Mouse (Mus musculus) heart, adult 11 months (tissue): Measurements from ENCODE around the gene Kynu.

ENCODE experiments used
- DNase-seq: peaks from one replicate; pipeline ENCODE4 v3.0.0; 2022

The Kynu gene

GRCm38 (mm10) chr2:43669588-43669987 is 114.5 kb downstream of the Kynu start:
- peak; percentile 39 for DNase-seq

- peak; percentile 88 for DNase-seq
Observed at GRCm38 (mm10) chr2:43673619-43674018, 118.5 kb downstream of the Kynu start.

- DNase-seq = no peak
Observed at GRCm38 (mm10) chr2:43674098-43674497, 119.0 kb downstream of the Kynu start.

- DNase-seq = no peak
Observed at GRCm38 (mm10) chr2:43675277-43675676, 120.1 kb downstream of the Kynu start.

DNA sequence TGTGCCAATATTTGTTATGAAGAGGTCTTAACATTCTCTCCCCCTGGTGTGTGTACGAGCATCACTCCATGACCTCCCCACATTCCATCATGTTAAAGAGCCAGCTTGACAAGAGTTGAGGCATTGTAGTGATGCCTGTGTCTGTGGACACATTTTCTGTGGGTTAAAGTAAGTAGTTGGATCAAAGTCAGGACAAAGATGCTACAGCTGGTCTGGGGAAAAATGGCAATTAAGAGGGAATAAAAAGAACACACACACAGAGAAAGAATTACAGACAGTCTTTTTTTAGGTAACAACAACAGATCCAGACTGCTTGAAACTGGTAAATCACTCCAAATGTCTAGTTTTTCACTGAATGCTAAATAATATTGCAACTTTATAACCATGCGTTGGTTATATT is 135.3 kb downstream of the Kynu start:
- no peak for DNase-seq

DNA sequence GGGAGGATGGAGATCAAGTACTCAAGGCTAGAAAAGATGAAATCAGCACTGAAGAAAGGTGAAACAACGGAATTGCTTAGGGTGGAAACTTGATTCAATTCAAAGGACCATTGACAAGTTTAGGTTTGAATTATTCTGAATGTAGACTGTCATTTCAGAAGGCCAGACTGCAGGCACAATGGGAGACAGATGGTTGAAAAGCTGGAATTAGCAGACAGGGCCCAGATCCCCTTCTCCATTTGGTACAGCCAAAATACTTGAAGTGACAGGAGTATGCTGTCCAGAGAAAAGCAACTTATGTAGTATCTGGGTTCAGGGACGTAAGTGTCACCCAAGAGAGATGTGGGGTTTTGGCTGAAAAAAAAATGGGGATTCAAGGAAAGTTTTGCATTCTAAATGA is 136.2 kb downstream of the Kynu start:
- no peak for DNase-seq

- DNase-seq = no peak
Observed at GRCm38 (mm10) chr2:43695635-43696034, 140.5 kb downstream of the Kynu start.

DNA sequence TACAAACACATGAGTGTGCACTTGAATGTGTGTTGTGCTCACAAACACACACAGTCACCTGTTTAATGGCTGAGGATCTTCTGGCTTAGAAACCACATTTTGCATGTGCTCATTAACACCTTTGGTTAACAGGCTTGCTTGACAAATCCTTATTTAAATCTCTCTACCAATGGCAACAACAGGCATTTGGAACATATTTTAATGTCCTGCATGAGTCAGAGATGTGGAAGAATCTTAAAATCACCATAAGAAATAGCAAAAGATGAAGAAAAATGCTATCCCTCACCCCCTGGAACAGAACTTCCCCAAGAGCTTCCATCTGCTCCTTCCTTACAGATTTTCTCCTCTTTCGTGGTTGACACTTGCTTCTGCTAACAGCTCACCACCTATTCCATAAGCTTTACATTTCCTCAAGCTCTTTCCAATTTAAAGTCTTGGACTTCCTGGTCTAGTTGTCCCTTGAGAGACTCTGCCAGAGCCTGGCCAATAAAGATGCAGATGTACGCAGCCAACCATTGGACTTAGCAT is 157.5 kb downstream of the Kynu start:
- peak; percentile 79 for DNase-seq

- DNase-seq = peak; percentile 87
Observed at GRCm38 (mm10) chr2:43722446-43723103, 167.4 kb downstream of the Kynu start.

DNA sequence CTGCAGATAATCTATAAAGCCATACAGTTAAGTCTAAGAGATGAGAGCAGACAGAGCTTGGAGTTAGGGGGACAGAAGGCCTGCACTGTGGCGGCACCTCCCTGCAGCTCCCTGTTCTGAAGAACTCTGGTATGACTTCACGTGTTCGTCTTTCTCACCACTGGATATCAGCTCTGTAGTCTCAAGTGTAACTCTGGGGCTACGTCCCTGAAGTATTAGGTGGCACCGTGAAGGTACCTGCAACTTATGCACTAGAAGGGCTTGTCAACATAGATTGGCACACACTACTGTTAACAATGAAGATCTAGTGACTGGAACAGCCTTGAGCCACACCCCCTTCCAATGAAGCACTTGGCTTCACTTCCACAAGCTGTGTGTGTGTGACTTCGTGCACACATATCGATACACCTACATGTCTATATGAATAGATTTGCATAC is 168.0 kb downstream of the Kynu start:
- peak; percentile 84 for DNase-seq

GRCm38 (mm10) chr2:43727181-43727580 is 172.1 kb downstream of the Kynu start:
- DNase-seq = peak; percentile 9

DNA sequence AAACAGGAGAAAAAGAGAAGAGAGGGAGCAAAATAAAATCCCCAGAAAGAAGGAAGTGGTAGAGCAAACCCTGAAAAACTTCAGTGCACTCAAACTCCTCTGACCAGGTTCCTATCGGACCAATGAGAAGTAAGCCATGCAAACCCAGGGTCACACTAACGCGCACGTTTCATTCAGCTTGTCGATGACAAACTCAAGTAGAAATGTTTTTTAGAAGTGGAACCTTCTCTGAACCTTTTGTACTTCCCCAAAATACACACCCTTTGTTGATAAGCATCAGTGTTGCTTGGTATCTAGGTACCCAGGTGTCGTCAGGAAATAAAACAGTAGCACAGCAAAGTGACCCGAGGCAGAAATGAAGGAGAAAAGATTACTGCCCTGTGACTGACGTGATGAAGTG is 172.6 kb downstream of the Kynu start:
- DNase-seq = peak; percentile 86

GRCm38 (mm10) chr2:43728831-43729230 is 173.7 kb downstream of the Kynu start:
- DNase-seq = peak; percentile 78
